Mouse (Mus musculus): ENCODE measurements around the gene Rnf224.

The Rnf224 gene

DNA sequence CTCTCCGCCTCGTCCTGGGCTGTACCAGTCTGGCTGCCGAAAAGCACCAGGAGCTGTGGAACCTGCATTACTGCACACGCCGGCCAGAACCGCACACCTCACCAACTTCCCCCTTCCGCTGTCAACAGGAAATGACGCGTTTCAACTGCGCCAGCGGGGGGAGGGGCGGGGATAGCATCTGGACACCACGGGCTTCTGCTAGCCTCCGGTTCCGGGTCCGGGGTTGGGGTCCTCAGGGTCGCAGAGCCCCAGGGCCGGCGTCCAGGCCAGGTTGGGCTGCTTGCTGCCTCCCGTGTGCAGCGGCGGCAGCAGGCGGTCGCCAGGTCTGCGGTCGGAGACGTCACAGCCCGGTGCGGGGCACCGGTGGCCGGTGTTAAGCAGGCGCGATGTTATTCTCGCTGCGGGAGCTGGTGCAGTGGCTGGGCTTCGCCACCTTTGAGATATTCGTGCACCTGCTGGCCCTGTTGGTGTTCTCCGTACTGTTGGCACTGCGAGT is 18.7 kb upstream of the Rnf224 start, which contains the start of gene Tmem203:
TSS of gene Tmem203 (plus strand) at position 156 of the 496 bp plus-strand sequence.
- peak; percentile 68 for DNase-seq (ENCODE audit: low spot score)

DNA sequence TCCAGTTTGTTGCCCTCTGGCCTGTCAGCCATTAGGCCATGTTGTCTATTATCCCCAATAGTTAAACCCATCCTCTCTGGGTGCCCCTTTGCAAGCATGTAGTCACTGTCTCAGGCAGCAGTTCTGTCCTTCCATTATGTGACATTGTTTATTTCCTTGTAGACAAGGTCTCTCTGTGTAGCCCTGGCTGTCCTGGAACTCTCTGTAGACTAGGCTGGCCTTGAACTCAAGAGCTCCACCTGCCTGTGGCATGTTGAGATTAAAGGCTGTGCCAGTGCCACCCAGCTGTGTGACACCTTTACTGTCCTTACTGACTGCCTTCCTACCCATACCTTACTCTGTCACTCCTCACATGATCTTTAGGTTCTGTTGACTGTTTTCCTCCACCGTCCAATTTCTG is 15.7 kb upstream of the Rnf224 start:
- no peak for DNase-seq (ENCODE audit: low spot score)

DNA sequence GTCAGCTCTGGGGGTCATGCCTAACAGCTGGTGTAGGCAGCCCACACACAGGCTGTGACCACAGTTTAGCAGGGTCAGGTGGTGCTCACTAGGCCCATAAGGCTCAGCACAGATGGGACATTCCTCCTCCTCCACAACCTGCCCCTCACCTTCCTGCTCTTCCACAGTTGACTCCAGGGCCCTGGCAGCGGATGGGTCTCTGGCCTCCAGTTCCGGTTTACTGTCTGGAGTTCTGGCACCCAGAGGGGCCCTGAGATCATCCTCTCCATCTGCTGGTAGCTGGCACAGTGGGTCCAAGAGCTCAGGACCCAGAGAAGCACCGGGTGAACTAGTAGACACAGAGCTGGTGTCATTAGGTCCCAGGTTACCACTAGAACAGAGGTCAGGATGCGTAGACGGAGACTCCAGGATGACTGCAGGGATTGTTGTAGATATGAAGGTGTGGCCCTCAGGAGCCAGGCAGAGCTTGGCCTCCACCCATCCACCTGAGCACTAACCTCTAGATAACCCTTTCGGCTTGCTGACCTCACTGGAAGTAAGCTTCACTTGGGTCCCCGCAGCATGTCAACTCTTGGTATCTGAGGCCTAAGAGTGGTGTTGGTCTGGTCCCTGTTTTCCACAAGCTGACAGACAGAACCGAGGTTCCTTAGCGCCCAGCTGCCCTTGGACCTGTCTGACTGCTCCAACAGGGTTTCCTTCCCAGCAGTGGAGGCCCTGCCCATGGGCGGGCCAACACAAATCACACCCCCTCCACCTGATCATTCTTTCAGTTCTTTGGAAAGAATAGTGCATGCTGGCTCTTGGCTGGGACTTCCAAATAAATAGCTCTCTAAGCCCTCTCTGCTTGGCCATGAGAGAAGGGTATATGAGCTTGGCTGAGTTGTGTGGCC is 9.8 kb upstream of the Rnf224 start, which contains the start of gene AL732309.1:
TSS of gene AL732309.1 (minus strand) at position 681 of the 890 bp plus-strand sequence.
- DNase-seq (ENCODE audit: low spot score): no peak

DNA sequence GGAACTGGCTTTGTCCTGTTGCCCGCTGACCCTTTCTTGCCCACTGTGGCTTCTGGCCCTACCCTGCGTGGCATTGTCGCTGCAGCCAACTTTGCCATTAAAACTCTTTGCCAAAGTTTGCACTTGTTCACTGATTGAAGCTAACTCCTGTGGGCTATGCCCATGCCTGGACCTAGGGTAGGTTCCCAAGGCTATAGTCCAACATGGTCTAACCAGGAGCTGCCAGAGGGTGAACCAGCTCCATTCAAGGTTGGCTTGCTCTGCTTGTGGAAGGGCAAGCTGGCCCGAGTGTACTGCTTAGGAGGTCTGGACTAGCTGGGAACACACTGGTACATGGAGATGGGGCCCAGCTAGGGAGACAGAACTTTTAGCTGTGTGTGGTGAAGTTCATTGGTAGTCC is 7.6 kb upstream of the Rnf224 start:
- no peak for DNase-seq (ENCODE audit: low spot score)

DNA sequence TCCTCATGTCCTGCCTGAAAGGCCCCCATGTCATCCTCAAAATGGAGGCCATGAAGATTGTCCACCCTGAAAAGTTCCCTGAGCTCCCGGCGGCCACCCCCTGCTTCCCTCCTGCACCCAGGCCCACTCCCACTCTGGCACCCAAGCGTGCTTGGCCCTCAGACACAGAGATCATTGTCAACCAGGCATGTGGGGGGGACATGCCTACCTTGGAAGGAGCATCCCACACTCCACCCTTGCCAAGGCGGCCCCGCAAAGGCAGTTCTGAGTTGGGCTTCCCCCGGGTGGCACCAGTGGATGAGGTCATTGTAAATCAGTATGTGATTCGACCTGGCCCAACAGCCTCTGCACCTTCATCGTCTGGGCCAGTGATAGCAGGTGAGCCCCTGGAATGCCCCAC is 6.8 kb upstream of the Rnf224 start:
- DNase-seq (ENCODE audit: low spot score): no peak

DNA sequence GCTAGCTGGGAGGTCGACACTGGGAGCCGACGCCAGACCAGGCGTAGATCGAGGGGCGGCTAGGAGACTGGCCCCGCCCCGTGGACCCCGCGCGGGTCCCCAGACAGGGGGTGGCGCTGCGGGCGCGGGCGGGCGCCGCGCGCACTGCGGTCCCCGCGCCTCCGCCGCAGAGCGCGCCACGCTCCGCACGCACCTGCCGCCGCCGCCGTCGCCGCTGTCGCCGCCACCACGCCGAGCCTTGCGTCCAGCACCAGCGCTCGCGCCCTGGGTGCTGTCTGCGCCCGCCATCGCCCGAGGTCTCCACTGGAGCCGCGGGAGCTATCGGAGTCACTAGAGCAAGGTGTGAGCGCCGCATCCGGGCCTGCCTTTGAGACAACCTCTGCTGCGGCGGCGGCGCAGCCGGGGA is 5.5 kb upstream of the Rnf224 start, which contains the start of the genes Rnf208 and Cysrt1:
TSS of gene Rnf208 (plus strand) at position 155 of the 406 bp plus-strand sequence.
TSS of gene Cysrt1 (minus strand) at position 352 of the 406 bp plus-strand sequence.
- DNase-seq (ENCODE audit: low spot score): no peak

DNA sequence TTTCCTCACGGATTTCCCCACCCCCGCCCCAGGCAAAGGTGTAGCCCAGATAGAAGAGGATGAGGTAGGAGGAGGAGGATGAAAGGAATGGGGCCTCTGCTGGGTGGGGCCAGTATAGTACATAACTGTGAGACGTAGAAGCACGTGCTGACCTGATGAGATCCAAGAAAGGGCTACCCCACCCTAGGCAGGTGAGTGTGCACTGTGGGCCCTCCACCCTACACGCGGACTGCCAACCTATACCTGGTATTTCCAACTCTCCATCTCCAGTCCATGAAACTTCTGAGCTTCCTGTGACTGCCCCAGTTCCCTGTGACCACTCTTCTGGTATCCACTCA is 4.8 kb upstream of the Rnf224 start:
- no peak for DNase-seq (ENCODE audit: low spot score)

DNA sequence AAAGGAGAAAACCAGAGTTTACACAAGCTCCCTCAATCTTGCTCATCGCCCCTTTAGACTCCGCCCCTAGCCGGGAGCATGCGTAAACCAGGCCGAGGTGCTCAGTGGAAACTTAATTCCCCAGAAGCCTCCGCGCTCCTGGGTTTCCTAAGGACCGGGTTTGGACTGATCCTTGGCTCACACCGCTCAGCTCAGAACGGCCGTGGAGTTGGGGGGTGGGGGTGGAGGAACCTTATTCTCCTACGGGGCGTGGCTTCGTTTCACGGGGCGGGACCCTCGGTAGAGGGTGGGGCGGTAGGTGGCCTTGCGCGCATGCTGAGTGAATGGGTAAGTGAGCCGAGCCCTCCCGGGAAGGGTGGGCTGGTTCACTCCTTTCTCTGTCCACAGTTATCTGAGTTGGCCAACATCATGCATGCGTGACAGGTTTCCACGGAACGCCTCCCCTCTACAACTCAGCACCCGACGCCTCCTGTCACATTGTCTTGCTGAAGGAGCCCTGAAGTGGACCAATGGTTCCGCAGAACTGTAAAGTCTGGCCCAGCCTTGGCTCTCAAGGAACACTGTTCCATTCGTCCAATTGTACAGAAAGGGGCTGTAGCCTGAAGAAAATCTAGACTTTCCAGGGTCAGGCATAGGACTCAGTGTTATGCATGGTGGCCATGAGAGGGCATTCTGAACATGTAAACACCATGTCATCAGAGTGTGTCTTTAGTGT is 4.3 kb upstream of the Rnf224 start:
- DNase-seq (ENCODE audit: low spot score): peak; percentile 68

DNA sequence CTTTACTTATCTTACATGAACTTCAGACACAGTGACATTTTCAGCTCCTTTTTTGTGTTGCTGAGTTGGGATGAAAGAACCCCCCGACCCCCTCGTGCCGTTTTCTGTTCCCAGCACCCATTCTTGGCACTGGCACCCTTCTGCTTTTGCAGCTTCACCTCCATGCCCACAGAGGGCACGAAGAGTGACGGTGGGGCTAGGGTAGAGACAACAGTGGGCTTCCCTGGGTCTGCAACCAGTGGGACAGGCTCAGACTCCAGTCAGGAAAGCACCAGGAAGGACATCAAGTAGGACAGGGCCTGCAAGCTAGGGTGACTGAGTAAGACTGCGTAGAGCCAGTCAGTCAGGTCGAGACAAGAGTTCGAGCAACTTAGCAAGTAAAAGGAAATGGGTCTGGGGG is 3.7 kb upstream of the Rnf224 start:
- no peak for DNase-seq (ENCODE audit: low spot score)

DNA sequence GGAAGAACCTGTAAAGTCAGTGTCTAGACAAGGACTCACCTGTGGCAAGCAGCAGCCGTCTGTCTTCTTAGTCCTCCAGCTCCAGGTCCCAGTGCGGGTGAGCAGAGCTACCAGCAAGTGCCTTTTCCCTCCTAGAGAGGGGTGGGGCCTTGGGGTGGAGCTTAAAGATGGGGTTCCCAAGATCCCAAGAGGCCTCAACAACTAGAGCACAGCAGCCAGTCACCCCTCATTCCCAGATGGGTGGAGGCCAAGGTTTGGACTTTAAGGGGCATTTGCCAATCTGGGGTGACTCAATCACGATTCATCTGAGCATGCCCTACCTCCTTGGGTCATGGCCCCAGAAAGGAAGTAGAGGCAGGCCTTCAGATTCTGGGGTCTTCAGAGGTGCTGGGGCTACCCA is 3.2 kb upstream of the Rnf224 start:
- no peak for DNase-seq (ENCODE audit: low spot score)

DNA sequence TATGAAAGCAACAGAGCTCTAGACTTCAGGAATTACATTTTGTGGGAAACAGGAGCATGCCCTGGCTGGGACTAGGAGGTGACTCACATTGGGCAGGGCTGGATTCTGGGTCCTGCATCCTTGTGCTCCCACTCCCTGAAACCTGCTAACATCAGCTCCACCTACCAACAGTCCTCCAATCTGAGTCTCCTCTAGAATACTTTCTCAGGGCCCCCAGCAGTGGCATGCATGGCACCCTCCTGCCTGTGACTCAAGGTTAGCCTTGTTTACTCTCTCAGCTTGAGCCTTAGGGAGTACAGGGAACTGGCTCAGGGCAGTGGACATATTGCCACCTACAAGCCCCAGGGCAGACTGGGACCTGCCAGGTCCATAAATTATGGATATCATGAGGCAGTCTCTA is 1.5 kb upstream of the Rnf224 start:
- no peak for DNase-seq (ENCODE audit: low spot score)

DNA sequence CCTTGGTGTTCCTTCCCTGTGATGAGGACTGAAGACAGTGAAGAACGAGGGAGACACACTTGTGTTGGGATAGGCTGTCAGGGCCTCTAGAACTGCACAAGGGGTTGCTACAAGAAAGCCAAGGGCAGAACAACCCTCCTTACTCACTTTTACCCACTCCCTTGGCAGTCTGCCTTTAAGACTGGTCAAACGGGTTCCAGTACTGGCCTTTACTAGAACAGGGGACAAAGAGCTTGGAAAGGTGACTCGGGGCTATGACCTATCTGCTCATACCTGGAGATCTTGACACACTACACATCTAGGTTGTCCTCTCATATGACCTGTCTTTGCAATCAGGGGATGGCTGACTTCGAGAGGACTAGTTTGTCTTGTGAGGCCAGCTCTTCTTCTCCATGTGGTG is 935 bp upstream of the Rnf224 start:
- DNase-seq (ENCODE audit: low spot score): no peak

DNA sequence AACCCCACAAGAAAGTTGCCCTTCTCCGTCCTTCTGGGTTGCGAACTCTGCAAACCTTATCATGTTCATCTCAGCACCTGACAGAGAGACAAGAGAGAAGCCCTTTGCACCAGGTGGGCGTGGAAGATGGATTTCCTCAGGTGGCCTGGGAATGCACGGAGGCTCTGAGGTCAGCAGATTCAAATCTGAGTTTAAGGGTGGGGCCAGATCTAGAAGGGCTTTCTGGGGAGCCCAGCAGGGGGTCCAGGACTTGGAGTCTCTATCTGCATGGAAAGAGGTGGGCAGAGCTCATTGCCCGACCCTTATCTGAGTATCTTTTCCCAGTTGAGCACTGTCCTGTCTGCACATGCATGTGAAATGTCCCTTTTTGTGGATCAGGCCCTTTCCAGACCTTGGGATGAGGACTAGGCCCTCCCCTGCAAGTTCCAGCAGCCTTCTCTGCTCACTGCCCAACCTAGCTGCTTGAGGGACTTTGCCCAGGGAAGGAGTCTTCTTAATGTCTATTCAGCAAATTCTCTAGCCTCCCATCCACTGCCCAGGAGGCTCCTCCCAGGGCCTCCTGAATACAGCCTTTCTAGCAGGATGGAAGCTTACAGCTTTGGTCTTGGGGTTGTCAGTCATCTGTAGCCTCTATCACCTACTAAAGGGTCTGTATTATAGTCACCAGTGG is 1.9 kb downstream of the Rnf224 start:
- DNase-seq (ENCODE audit: low spot score): no peak

DNA sequence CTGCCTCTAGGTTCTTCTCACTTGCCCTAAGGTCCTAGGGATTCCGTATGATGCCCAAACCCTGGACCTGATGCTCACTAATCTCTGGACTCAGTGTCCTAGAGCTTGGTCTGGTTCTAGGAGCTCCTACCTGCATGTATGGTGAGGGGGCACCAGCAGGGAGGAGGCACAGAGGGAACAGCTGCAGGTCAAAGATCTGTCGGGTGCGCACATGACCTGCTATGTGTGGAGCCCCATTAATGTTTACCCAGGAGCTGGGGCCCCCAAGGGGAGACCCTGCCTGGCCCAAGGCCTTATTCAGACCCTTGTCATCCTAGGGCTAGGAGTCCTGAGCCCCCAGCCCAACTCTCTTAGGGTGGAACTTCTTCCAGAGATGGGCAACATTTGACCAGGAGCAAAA is 2.5 kb downstream of the Rnf224 start, which contains the start of gene Slc34a3:
TSS of gene Slc34a3 (minus strand) at position 315 of the 400 bp plus-strand sequence.
- DNase-seq (ENCODE audit: low spot score): no peak

DNA sequence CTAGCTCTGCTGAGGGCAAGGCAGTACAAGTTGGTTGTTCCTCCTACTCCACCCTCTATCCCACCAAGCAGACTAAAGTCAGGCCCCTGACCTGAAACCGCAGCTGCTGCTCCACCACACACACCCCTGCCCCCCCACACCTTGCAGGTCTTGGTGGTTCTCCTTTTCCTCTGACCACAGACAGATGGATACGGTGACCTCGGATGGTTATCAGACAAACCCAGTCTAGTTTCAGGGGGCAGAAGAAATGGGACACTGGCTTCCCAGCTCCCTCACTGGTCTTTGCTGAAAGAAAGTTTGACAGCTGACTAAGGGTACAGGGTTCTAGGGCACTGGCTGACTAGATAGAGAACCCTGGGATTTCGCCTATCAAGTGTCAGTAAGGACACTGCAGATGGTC is 3.2 kb downstream of the Rnf224 start:
- DNase-seq (ENCODE audit: low spot score): no peak

DNA sequence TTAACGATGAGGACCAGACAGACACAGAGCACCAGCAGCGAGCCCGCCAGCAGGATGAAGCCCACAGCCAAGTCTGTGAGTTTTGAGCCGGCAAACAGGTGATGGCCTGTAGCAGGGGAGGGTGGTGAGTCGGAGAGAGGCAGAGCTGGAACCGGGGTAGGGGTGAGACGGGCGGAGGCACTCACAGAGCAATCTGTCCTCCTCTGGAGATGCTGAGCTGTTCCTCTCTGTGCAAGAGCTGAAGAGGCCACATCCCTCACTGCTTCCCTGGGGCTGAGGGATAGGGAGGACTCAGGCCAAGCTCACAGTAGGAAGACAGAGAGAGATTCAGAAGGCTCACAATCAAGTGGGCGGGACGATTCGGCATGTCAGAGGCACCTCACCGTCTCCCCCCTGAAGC is 5.5 kb downstream of the Rnf224 start:
- no peak for DNase-seq (ENCODE audit: low spot score)

DNA sequence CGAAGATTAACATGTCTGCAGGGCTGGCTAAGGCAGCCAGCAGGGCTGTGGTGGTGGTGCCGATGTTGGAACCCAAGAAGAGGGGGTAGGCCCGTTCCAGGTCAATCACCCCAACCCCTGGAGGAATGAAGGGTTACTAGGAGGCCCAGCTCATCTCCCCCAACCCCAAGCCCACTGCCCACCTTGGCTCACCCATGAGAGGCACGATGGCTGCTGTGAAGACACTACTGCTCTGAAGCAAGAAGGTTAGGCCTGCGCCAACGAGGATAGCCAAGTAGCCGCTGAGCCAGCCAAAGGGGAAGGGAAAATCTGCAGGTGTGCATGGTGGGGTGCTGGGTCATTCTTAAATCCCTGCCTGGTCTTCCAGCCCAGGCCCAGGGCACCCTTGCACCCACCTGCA is 6.0 kb downstream of the Rnf224 start:
- DNase-seq (ENCODE audit: low spot score): no peak

DNA sequence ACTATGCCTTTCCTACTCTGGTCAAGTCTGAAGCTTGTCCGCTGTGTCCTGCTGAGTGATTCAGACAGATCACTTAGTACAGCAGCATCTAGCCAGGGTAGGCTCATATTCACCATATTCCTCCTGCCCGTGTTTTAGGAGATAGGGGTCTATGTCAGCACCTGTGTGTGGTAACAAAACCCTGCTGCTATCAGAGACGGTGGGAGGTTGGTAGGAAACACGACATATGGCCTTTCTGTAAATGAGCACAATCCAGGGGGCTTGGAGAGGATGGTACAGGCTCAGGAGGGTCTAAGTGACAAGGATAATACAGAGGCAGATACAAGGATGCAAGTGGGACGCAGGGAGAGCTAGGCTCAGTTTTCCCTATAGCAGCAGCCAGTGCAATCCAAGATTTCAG is 7.0 kb downstream of the Rnf224 start:
- DNase-seq (ENCODE audit: low spot score): no peak

DNA sequence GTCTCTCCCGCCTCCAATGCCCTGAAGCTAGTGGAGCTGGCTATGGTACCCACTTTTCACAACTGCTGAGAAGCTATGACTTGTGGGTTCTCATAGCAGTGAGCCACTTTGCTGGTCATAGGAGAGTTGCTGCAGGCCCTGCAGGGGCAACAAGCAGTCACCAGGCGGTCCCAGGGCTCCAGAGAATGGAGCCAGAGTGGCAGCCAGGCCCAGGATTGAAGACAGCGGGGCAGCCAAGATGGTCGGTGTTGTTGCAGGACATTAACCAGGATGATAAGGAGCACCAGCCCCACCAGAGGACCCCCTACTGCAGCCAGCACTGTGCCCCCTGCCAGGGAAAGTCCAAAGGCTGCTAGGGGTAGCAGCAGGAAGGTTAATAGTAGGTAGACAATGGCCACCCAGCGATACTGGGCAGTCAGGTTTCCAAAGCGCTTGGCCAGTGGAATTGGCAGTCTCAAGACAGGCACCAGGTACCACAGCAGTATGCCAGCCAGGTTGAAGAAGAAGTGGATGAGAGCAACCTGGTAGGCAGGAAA is 7.5 kb downstream of the Rnf224 start:
- no peak for DNase-seq (ENCODE audit: low spot score)

DNA sequence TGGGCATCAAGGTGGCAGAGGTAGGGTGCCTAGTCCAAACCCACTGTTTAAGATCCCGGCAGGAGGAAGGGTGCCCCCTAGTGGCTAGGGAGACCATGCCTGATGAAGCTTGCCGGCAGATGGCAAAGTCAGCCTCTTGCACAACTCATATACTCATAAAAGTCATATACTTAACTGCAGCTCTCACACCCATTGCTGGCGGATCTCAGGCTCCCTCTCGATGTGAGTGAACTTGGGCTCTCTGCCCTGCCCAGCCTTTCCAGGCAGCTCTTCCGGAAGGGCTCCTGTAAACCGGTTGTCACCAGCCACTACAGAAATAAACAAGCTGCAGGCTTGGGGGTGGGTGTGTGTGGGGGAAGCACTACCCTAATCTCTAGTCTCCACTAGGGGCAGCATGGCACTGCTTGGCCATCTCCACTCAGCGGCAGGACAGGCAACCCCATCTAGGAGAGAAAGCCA is 8.1 kb downstream of the Rnf224 start:
- peak; percentile 77 for DNase-seq (ENCODE audit: low spot score)

DNA sequence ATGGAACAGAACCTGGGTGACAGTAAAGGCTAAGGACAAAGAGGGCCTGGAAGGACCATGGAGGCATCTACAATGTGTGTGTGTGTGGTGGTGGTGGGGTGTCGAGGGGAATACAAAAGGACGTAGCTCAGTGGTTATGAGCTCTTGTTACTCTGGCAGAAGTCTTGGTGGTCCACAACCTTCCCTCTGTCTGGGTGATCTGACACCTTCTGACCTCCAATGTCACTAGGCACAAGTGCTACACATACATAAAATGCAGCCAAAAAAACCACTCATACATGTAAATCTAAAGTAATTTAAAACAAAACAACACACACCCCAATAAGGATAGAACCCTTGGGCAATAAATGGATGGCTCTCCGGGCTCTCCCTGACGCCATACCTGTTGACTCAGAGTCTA is 9.2 kb downstream of the Rnf224 start:
- no peak for DNase-seq (ENCODE audit: low spot score)

DNA sequence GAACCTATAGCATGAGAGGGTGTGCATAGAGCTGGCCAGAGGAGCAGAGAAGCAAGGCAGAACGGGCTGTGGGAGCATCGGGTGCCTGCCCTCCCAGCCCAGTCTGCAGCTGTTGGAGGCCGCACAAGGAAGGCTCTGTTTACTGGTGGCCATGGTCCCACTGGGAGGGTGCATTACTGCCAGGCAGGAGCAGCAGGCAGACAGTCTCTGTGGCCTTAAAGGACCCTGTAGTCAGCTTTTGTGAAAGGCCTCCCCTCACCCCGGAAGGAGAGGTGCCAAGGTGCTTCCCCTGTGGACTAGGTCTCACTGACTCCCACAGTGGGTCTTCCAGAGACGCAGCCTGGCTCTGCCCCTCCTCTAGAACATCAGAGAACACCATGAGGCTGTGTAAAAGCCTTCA is 9.7 kb downstream of the Rnf224 start:
- DNase-seq (ENCODE audit: low spot score): no peak
